Mouse (Mus musculus) forebrain, embryonic 13.5 days (tissue): ENCODE data around the gene Klhl8. TPM values are rescaled to one million over a fixed set of nuclear protein-coding genes. Genes with fewer than 3 reads are reported as not detected.
A peak's percentile ranks its signal among the peaks of the same experiment; 100 is the strongest.
"Not testable (repeated sequence)": the region's sequence is repeated elsewhere in the genome, so short reads cannot be mapped to it uniquely, and the experiment has no call there.

Source experiments
- ATAC-seq: fragments of 200-750 bp; cut with Nextera tagmentation; 2 replicates; pipeline ENCODE4 v1.8.0; 2017
- H3K27ac ChIP-seq: fragments of 300-500 bp; sonication (generic); 2 replicates; pipeline ENCODE4 v1.5.1; 2015; ENCODE audit warnings: inconsistent platforms, mild to moderate bottlenecking, moderate library complexity
- H3K27me3 ChIP-seq: fragments of 300-500 bp; sonication (generic); 2 replicates; pipeline ENCODE4 v1.6.1; 2015; ENCODE audit warnings: mild to moderate bottlenecking, inconsistent platforms
- H3K36me3 ChIP-seq: fragments of 300-500 bp; sonication (generic); 2 replicates; pipeline ENCODE4 v1.6.1; 2015; ENCODE audit warnings: mild to moderate bottlenecking, inconsistent platforms; ENCODE audit not compliant: poor library complexity, severe bottlenecking
- H3K4me1 ChIP-seq: fragments of 300-500 bp; sonication (generic); 2 replicates; pipeline ENCODE4 v1.6.1; 2015; ENCODE audit warnings: inconsistent platforms
- H3K4me2 ChIP-seq: fragments of 300-500 bp; sonication (generic); 2 replicates; pipeline ENCODE4 v1.6.1; 2015; ENCODE audit warnings: inconsistent platforms, mild to moderate bottlenecking, moderate library complexity
- H3K4me3 ChIP-seq: fragments of 300-500 bp; sonication (generic); 2 replicates; pipeline ENCODE4 v1.5.1; 2015; ENCODE audit warnings: mild to moderate bottlenecking, inconsistent platforms
- H3K9ac ChIP-seq: fragments of 300-500 bp; sonication (generic); 2 replicates; pipeline ENCODE4 v1.6.1; 2015; ENCODE audit warnings: mild to moderate bottlenecking, inconsistent platforms
- H3K9me3 ChIP-seq: fragments of 300-500 bp; sonication (generic); replicated peaks from 2 replicates; pipeline ENCODE4 v1.6.1; 2016; ENCODE audit warnings: inconsistent platforms
- WGBS: fragments of 180-500 bp; shearing (Covaris S2); methylation state at CpG from one replicate; pipeline ENCODE4 v1.1.7; 2015; 5-methylcytosine and 5-hydroxymethylcytosine counted together
- polyA plus RNA-seq: library from polyadenylated mRNA; unstranded; fragments of >200 nt; fragmentation: Nextera tagmentation; extraction: Ambion mirVana; gene quantifications from 2 replicates; pipeline ENCODE4 v1.2.1, GENCODE M21; 2015

Gene Klhl8
- polyA plus RNA-seq = 25.3 and 26.4 TPM in 2 replicates

- WGBS = under 1% methylated on average over 48 of the region's 86 CpGs
- peak within 1 kb of the TSS; percentile 79 for H3K4me3 ChIP-seq
- peak within 1 kb of the TSS; percentile 74 for H3K27ac ChIP-seq
- peaks cover 7% of the 10 kb centered on the region for H3K4me1 ChIP-seq
- H3K36me3 ChIP-seq = no peaks in the 10 kb centered on the region
- H3K27me3 ChIP-seq = peaks cover 4% of the 10 kb centered on the region; the same call in 1 of the 2 replicates
- peak within 1 kb of the TSS; percentile 77 for H3K4me2 ChIP-seq
- peak within 1 kb of the TSS; percentile 87 for H3K9ac ChIP-seq
- no peaks in the 10 kb centered on the region for H3K9me3 ChIP-seq
- peak; percentile 98 for ATAC-seq
Observed at GRCm38 (mm10) chr5:103910748-103911409, at the start of gene Klhl8. Gene Klhl8, minus strand, starts transcription at chr5:103911259.

- H3K36me3 ChIP-seq = no peaks in the 10 kb centered on the region
- no peak for ATAC-seq
Observed at GRCm38 (mm10) chr5:103954638-103955037, 43.6 kb upstream of the Klhl8 start.

GRCm38 (mm10) chr5:103953135-103954083 is 42.4 kb upstream of the Klhl8 start:
- Histone ChIP-seq H3K9me3 (no peaks in the 10 kb centered on the region), H3K27me3 (no peaks in the 10 kb centered on the region), H3K4me2 (no peak overlapping the region), H3K4me3 (no peak overlapping the region), H3K36me3 (no peaks in the 10 kb centered on the region), H3K27ac (no peak overlapping the region), H3K9ac (no peak overlapping the region), H3K4me1 (0 out of 2 replicates have a peak, but pooled peaks cover 4% of the 10 kb centered on the region)
- no peak for ATAC-seq
- 79% methylated on average over 10 of the region's 10 CpGs for WGBS

More at GRCm38 (mm10) chr5:103954638-103955037, 43.6 kb upstream of the Klhl8 start:
- Histone ChIP-seq H3K9me3 (no peaks in the 10 kb centered on the region), H3K27me3 (no peaks in the 10 kb centered on the region), H3K4me3 (no peak overlapping the region), H3K9ac (no peak overlapping the region), H3K4me1 (0 out of 2 replicates have a peak, but pooled peaks cover 4% of the 10 kb centered on the region), H3K4me2 (no peak overlapping the region), H3K27ac (no peak overlapping the region)
- 77% methylated on average over 5 of the region's 5 CpGs for WGBS

- not testable (repeated sequence) for H3K4me3 ChIP-seq, H3K9me3 ChIP-seq, H3K9ac ChIP-seq, H3K27ac ChIP-seq, H3K27me3 ChIP-seq, H3K4me1 ChIP-seq, ATAC-seq, H3K4me2 ChIP-seq, H3K36me3 ChIP-seq
- 92% methylated on average over 15 of the region's 15 CpGs for WGBS
Observed at GRCm38 (mm10) chr5:103950138-103950537, 39.1 kb upstream of the Klhl8 start.

- H3K27ac ChIP-seq = no peak overlapping the region
- no peak overlapping the region for H3K4me3 ChIP-seq
- no peaks in the 10 kb centered on the region for H3K9me3 ChIP-seq
- 14% methylated on average over 6 of the region's 6 CpGs for WGBS
- H3K36me3 ChIP-seq = no peaks in the 10 kb centered on the region
- H3K9ac ChIP-seq = no peak overlapping the region
- no peak for ATAC-seq
- peaks cover 19% of the 10 kb centered on the region for H3K27me3 ChIP-seq
- H3K4me1 ChIP-seq = peaks cover 26% of the 10 kb centered on the region
- H3K4me2 ChIP-seq = no peak overlapping the region
Observed at GRCm38 (mm10) chr5:103943183-103943582, 32.1 kb upstream of the Klhl8 start.

GRCm38 (mm10) chr5:103939856-103940255 is 28.8 kb upstream of the Klhl8 start:
- no peaks in the 10 kb centered on the region for H3K36me3 ChIP-seq
- H3K9ac ChIP-seq = no peak overlapping the region
- no peak for ATAC-seq
- peaks cover 19% of the 10 kb centered on the region for H3K27me3 ChIP-seq
- peaks cover 40% of the 10 kb centered on the region for H3K4me1 ChIP-seq
- no peak overlapping the region for H3K4me3 ChIP-seq
- H3K27ac ChIP-seq = no peak overlapping the region
- H3K9me3 ChIP-seq = no peaks in the 10 kb centered on the region
- 81% methylated on average over 1 of the region's 1 CpGs for WGBS
- H3K4me2 ChIP-seq = no peak overlapping the region

- Histone ChIP-seq H3K4me3 (no peak overlapping the region), H3K9ac (no peak overlapping the region), H3K4me2 (peak overlapping the region; percentile 22), H3K4me1 (peaks cover 40% of the 10 kb centered on the region), H3K27ac (no peak overlapping the region), H3K36me3 (no peaks in the 10 kb centered on the region), H3K9me3 (no peaks in the 10 kb centered on the region), H3K27me3 (peaks cover 15% of the 10 kb centered on the region)
- peak; percentile 22 for ATAC-seq
- 46% methylated on average over 7 of the region's 7 CpGs for WGBS
Observed at GRCm38 (mm10) chr5:103939350-103939652, 28.2 kb upstream of the Klhl8 start.

- H3K4me3 ChIP-seq = no peak overlapping the region
- peak overlapping the region; percentile 48 for H3K27ac ChIP-seq
- H3K4me1 ChIP-seq = peaks cover 40% of the 10 kb centered on the region
- WGBS = 3% methylated on average over 11 of the region's 11 CpGs
- no peaks in the 10 kb centered on the region for H3K36me3 ChIP-seq
- peaks cover 15% of the 10 kb centered on the region for H3K27me3 ChIP-seq
- peak overlapping the region; percentile 22 for H3K4me2 ChIP-seq
- no peaks in the 10 kb centered on the region for H3K9me3 ChIP-seq
- ATAC-seq = peak; percentile 86
- H3K9ac ChIP-seq = no peak overlapping the region
Observed at GRCm38 (mm10) chr5:103938547-103939349, 27.7 kb upstream of the Klhl8 start.

GRCm38 (mm10) chr5:103936906-103937589 is 26.0 kb upstream of the Klhl8 start:
- H3K27ac ChIP-seq = no peak overlapping the region
- no peak overlapping the region for H3K4me2 ChIP-seq
- 48% methylated on average over 14 of the region's 14 CpGs for WGBS
- H3K27me3 ChIP-seq = peaks cover 15% of the 10 kb centered on the region
- no peaks in the 10 kb centered on the region for H3K36me3 ChIP-seq
- no peak overlapping the region for H3K4me3 ChIP-seq
- no peak overlapping the region for H3K9ac ChIP-seq
- peak; percentile 25; the same call in 1 of the 2 replicates for ATAC-seq
- H3K9me3 ChIP-seq = no peaks in the 10 kb centered on the region; the same call in 1 of the 2 replicates
- peaks cover 32% of the 10 kb centered on the region for H3K4me1 ChIP-seq

- H3K4me1 ChIP-seq, H3K4me2 ChIP-seq, H3K27me3 ChIP-seq, H3K36me3 ChIP-seq, H3K9me3 ChIP-seq, H3K4me3 ChIP-seq, H3K27ac ChIP-seq, H3K9ac ChIP-seq, ATAC-seq: not testable (repeated sequence)
Observed at GRCm38 (mm10) chr5:103931924-103932323, 20.9 kb upstream of the Klhl8 start.

- no peak for ATAC-seq
- Histone ChIP-seq H3K9me3 (no peaks in the 10 kb centered on the region; the same call in 1 of the 2 replicates), H3K4me2 (no peak overlapping the region), H3K4me1 (no peaks in the 10 kb centered on the region), H3K4me3 (no peak overlapping the region), H3K27ac (no peak overlapping the region), H3K36me3 (no peaks in the 10 kb centered on the region), H3K9ac (no peak overlapping the region), H3K27me3 (peaks cover 4% of the 10 kb centered on the region; the same call in 1 of the 2 replicates)
- 48% methylated on average over 5 of the region's 5 CpGs for WGBS
Observed at GRCm38 (mm10) chr5:103930511-103930910, 19.5 kb upstream of the Klhl8 start.
